Mouse (Mus musculus) kidney, embryonic 14.5 days (tissue): ENCODE results near the gene Gpr150. TPM values are rescaled to one million over a fixed set of nuclear protein-coding genes. Genes with fewer than 3 reads are reported as not detected.
A peak's percentile ranks its signal among the peaks of the same experiment; 100 is the strongest.

Experiments
- ATAC-seq: fragments of 200-750 bp; cut with Nextera tagmentation; 2 replicates; pipeline ENCODE4 v1.8.0; 2017; ENCODE audit warnings: moderate number of reproducible peaks, mild to moderate bottlenecking, moderate TSS enrichment, moderate library complexity; ENCODE audit not compliant: low FRiP score, low TSS enrichment
- H3K27ac ChIP-seq: fragments of 300-500 bp; sonication (generic); 2 replicates; pipeline ENCODE4 v1.5.1; 2014; ENCODE audit warnings: low read depth, mild to moderate bottlenecking, low read length, moderate library complexity, mixed read lengths
- H3K27me3 ChIP-seq: fragments of 300-500 bp; sonication (generic); 2 replicates; pipeline ENCODE4 v1.6.1; 2014; ENCODE audit warnings: mild to moderate bottlenecking, low read length; ENCODE audit not compliant: control insufficient read depth, insufficient read depth
- H3K36me3 ChIP-seq: fragments of 300-500 bp; sonication (generic); 2 replicates; pipeline ENCODE4 v1.6.1; 2014; ENCODE audit warnings: low read length, mixed read lengths; ENCODE audit not compliant: control insufficient read depth, insufficient read depth
- H3K4me1 ChIP-seq: fragments of 300-500 bp; sonication (generic); 2 replicates; pipeline ENCODE4 v1.6.1; 2014; ENCODE audit warnings: low read length, mixed read lengths; ENCODE audit not compliant: control insufficient read depth, insufficient read depth
- H3K4me2 ChIP-seq: fragments of 300-500 bp; sonication (generic); replicated peaks from 2 replicates; pipeline ENCODE4 v1.6.1; 2014; ENCODE audit warnings: low read depth, mild to moderate bottlenecking, low read length
- H3K4me3 ChIP-seq: fragments of 300-500 bp; sonication (generic); 2 replicates; pipeline ENCODE4 v1.5.1; 2014; ENCODE audit warnings: mild to moderate bottlenecking, low read length
- H3K9ac ChIP-seq: fragments of 300-500 bp; sonication (generic); 2 replicates; pipeline ENCODE4 v1.6.1; 2014; ENCODE audit warnings: low read depth, mild to moderate bottlenecking, low read length, moderate library complexity
- H3K9me3 ChIP-seq: fragments of 300-500 bp; sonication (generic); 2 replicates; pipeline ENCODE4 v1.6.1; 2016; ENCODE audit warnings: low read length; ENCODE audit not compliant: control insufficient read depth
- WGBS: fragments of 180-500 bp; shearing (Covaris S2); extraction: QIAGEN DNeasy Blood & Tissue Kit; methylation state at CpG from one replicate; pipeline ENCODE4 v1.1.7; 2014; 5-methylcytosine and 5-hydroxymethylcytosine counted together
- polyA plus RNA-seq: library from polyadenylated mRNA; unstranded; fragments of >200 nt; fragmentation: Nextera tagmentation; extraction: Ambion mirVana; gene quantifications from 2 replicates; pipeline ENCODE4 v1.2.1, GENCODE M21; 2014

The Gpr150 gene
- polyA plus RNA-seq, 1 experiment from 2014 or later = 0.19 TPM

- H3K27me3 ChIP-seq = peaks cover 7% of the 10 kb centered on the region; the same call in 1 of the 2 replicates
- no peak for ATAC-seq
- WGBS = 87% methylated on average over 3 of the region's 3 CpGs
- no peaks in the 10 kb centered on the region for H3K4me1 ChIP-seq
- no peak overlapping the region for H3K4me2 ChIP-seq
- peaks cover 5% of the 10 kb centered on the region; the same call in 1 of the 2 replicates for H3K36me3 ChIP-seq
- no peaks in the 10 kb centered on the region for H3K9me3 ChIP-seq
- no peak overlapping the region for H3K27ac ChIP-seq
- H3K4me3 ChIP-seq = no peak overlapping the region
- no peak overlapping the region for H3K9ac ChIP-seq
Measured at GRCm38 (mm10) chr13:76062126-76062525, 5.3 kb upstream of the Gpr150 start.

GRCm38 (mm10) chr13:76059591-76059990 is 2.8 kb upstream of the Gpr150 start:
- Histone ChIP-seq H3K9me3 (no peaks in the 10 kb centered on the region), H3K27me3 (peaks cover 28% of the 10 kb centered on the region), H3K36me3 (no peaks in the 10 kb centered on the region; the same call in 1 of the 2 replicates), H3K4me3 (no peak overlapping the region), H3K27ac (no peak overlapping the region), H3K4me1 (peaks cover 13% of the 10 kb centered on the region), H3K4me2 (no peak overlapping the region), H3K9ac (no peak overlapping the region)
- WGBS = 84% methylated on average over 4 of the region's 4 CpGs
- no peak for ATAC-seq

- Histone ChIP-seq H3K4me3 (no peak overlapping the region), H3K27me3 (peaks cover 33% of the 10 kb centered on the region), H3K9me3 (no peaks in the 10 kb centered on the region), H3K4me1 (peaks cover 13% of the 10 kb centered on the region), H3K36me3 (no peaks in the 10 kb centered on the region; the same call in 1 of the 2 replicates), H3K27ac (no peak overlapping the region), H3K9ac (no peak overlapping the region), H3K4me2 (no peak overlapping the region)
- 64% methylated on average over 10 of the region's 10 CpGs for WGBS
- no peak for ATAC-seq
Measured at GRCm38 (mm10) chr13:76057267-76058069, 672 bp upstream of the Gpr150 start.

- Histone ChIP-seq H3K4me2 (peak overlapping the region; percentile 95), H3K27ac (no peak overlapping the region), H3K36me3 (no peaks in the 10 kb centered on the region), H3K27me3 (peaks cover 33% of the 10 kb centered on the region), H3K9ac (peak overlapping the region; percentile 48; the same call in 1 of the 2 replicates), H3K9me3 (no peaks in the 10 kb centered on the region), H3K4me3 (peak overlapping the region; percentile 52), H3K4me1 (peaks cover 13% of the 10 kb centered on the region)
- peak; percentile 93 for ATAC-seq
- 1% methylated on average over 34 of the region's 34 CpGs for WGBS
Measured at GRCm38 (mm10) chr13:76056261-76056724, 503 bp downstream of the Gpr150 start.

- Histone ChIP-seq H3K9ac (peak overlapping the region; percentile 48; the same call in 1 of the 2 replicates), H3K27me3 (peaks cover 33% of the 10 kb centered on the region), H3K4me2 (peak overlapping the region; percentile 95), H3K4me3 (peak overlapping the region; percentile 52), H3K9me3 (no peaks in the 10 kb centered on the region), H3K4me1 (peaks cover 13% of the 10 kb centered on the region), H3K36me3 (no peaks in the 10 kb centered on the region), H3K27ac (no peak overlapping the region)
- WGBS = under 1% methylated on average over 57 of the region's 59 CpGs
- peak; percentile 78 for ATAC-seq
Measured at GRCm38 (mm10) chr13:76055391-76056232, 1.2 kb downstream of the Gpr150 start.

- Histone ChIP-seq H3K9me3 (no peaks in the 10 kb centered on the region), H3K4me1 (no peaks in the 10 kb centered on the region), H3K36me3 (no peaks in the 10 kb centered on the region), H3K27ac (no peak overlapping the region), H3K4me3 (no peak overlapping the region), H3K9ac (no peak overlapping the region), H3K27me3 (no peaks in the 10 kb centered on the region), H3K4me2 (no peak overlapping the region)
- ATAC-seq = no peak
Measured at GRCm38 (mm10) chr13:76044971-76045370, 11.8 kb downstream of the Gpr150 start.

- ATAC-seq = no peak
- no peaks in the 10 kb centered on the region for H3K27me3 ChIP-seq
- H3K27ac ChIP-seq = no peak overlapping the region
- no peaks in the 10 kb centered on the region for H3K36me3 ChIP-seq
- H3K4me3 ChIP-seq = no peak overlapping the region
- 48% methylated on average over 1 of the region's 1 CpGs for WGBS
- no peak overlapping the region for H3K4me2 ChIP-seq
- no peaks in the 10 kb centered on the region for H3K9me3 ChIP-seq
- H3K4me1 ChIP-seq = no peaks in the 10 kb centered on the region
- no peak overlapping the region for H3K9ac ChIP-seq
Measured at GRCm38 (mm10) chr13:76042455-76042854, 14.3 kb downstream of the Gpr150 start.

GRCm38 (mm10) chr13:76024588-76024987 is 32.2 kb downstream of the Gpr150 start:
- 63% methylated on average over 3 of the region's 3 CpGs for WGBS
- H3K27ac ChIP-seq = no peak overlapping the region
- no peak overlapping the region for H3K4me2 ChIP-seq
- ATAC-seq = no peak
- no peaks in the 10 kb centered on the region for H3K9me3 ChIP-seq
- H3K4me1 ChIP-seq = no peaks in the 10 kb centered on the region
- no peak overlapping the region for H3K9ac ChIP-seq
- no peaks in the 10 kb centered on the region for H3K27me3 ChIP-seq
- H3K36me3 ChIP-seq = no peaks in the 10 kb centered on the region
- H3K4me3 ChIP-seq = no peak overlapping the region

GRCm38 (mm10) chr13:76021782-76022181 is 35.0 kb downstream of the Gpr150 start:
- Histone ChIP-seq H3K4me1 (no peaks in the 10 kb centered on the region), H3K9me3 (no peaks in the 10 kb centered on the region), H3K27me3 (no peaks in the 10 kb centered on the region), H3K36me3 (no peaks in the 10 kb centered on the region), H3K4me2 (no peak overlapping the region), H3K4me3 (no peak overlapping the region), H3K9ac (no peak overlapping the region), H3K27ac (no peak overlapping the region)
- WGBS = 95% methylated on average over 2 of the region's 2 CpGs
- ATAC-seq = no peak
